ENCODE assay signal across 29 mouse cellular contexts in genomic region chr11:113669711-113670110, GRCm38 (mm10). TPM values are rescaled to one million over a fixed set of nuclear protein-coding genes. Genes with fewer than 3 reads are reported as not detected.
"Had no signal": no experiment of that assay in that cellular context is flagged by ENCODE, and none has a peak within 500 bp of the region (broad histone marks: within the 10 kb centered on the region; RNA-seq: fewer than 3 reads in every experiment).

No protein-coding gene starts in this region.

- H3K9ac ChIP-seq: heart, embryonic 12.5 days; hindbrain, embryonic 12.5 days; hindbrain, embryonic 14.5 days; intestine, embryonic 15.5 days; limb, embryonic 13.5 days had no signal

- H3K4me3 ChIP-seq: heart, adult 2 months; heart, embryonic 12.5 days; hindbrain, embryonic 10.5 days; hindbrain, embryonic 12.5 days; intestine, embryonic 15.5 days; layer of hippocampus, adult 2 months; limb, embryonic 13.5 days had no signal

- H3K9me3 ChIP-seq: heart, embryonic 12.5 days; hindbrain, embryonic 10.5 days; hindbrain, embryonic 12.5 days; intestine, embryonic 15.5 days; limb, embryonic 13.5 days had no signal

- H3K4me2 ChIP-seq: heart, embryonic 12.5 days; hindbrain, embryonic 12.5 days; hindbrain, embryonic 14.5 days; intestine, embryonic 15.5 days; limb, embryonic 13.5 days had no signal

- DNase-seq: gastrocnemius, postnatal 14 days; gastrocnemius, postnatal 36 days; heart, adult 11 months; heart, adult 2 months; heart, postnatal 10 days; heart, postnatal 4 days; kidney, adult 18-20 months; kidney, adult 8-10 months; kidney, postnatal 10 days; kidney, postnatal 25 days; kidney, postnatal 4 days; layer of hippocampus, adult 9-11 months; layer of hippocampus, postnatal 36 days; left cerebral cortex, postnatal 4 days had no signal

- ATAC-seq: forebrain, embryonic 16.5 days; hindbrain, embryonic 16.5 days; inflammation-experienced regulatory T-cells, adult 6 months; intestine, embryonic 15.5 days; intestine, postnatal 0 days had no signal

- H3K27me3 ChIP-seq: heart, embryonic 12.5 days; hindbrain, embryonic 12.5 days; intestine, embryonic 15.5 days; limb, embryonic 13.5 days had no signal

- H3K27ac ChIP-seq: heart, adult 2 months; hindbrain, embryonic 10.5 days; hindbrain, embryonic 12.5 days; hindbrain, embryonic 14.5 days; intestine, embryonic 15.5 days; layer of hippocampus, adult 2 months; limb, embryonic 13.5 days had no signal

RNA-seq across cellular contexts. Expression of gene Cpsf4l, which starts 40.1 kb away (rescaled TPM):
- total RNA-seq: gastrocnemius, adult 8-10 months; gastrocnemius, postnatal 14 days; gastrocnemius, postnatal 36 days; heart, adult 2 months; heart, postnatal 10 days; heart, postnatal 25 days; heart, postnatal 4 days; layer of hippocampus, adult 2 months; layer of hippocampus, postnatal 14 days; layer of hippocampus, postnatal 36 days; left cerebral cortex, postnatal 10 days; left cerebral cortex, postnatal 4 days had no signal
- polyA plus RNA-seq: heart, adult 2 months; heart, embryonic 12.5 days; inflammation-experienced regulatory T-cells, adult 6 months; intestine, embryonic 15.5 days; intestine, postnatal 0 days had no signal
